Mouse (Mus musculus): ENCODE measurements at regions not wholly inside any gene's neighbourhood (a gene's known extent, or its start where the extent isn't known, plus 50 kb on each side); places are given as distances from the start of the nearest gene placed in this dataset.

DNA sequence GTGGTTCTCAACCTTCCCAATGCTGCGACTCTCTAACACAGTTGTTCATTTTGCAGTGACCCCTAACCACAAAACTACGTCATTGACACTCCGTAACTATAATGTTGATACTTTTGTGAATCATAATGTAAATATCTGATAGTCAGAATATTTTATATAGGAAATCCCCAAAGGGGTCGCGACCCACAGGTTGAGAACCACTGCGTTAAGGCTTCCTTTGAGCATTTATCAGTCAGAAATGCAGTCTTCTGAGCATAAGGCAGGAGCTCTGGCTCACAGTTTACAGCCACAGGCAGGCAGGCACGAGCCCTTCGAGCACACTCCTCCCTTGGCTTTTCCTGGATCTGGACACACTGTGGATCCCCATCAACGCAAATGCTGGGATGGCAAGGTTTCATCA lies 57.0 kb downstream of the Nxnl2 start:
- Histone ChIP-seq H3K9ac (ENCODE audit: low read length) (no peak overlapping the region), H3K4me3 (replicated peaks; ENCODE audit: low read length) (no peak overlapping the region), H3K27me3 (ENCODE audit: control insufficient read depth, insufficient read depth, low read length) (no peaks in the 10 kb centered on the region), H3K27ac (ENCODE audit: low read length) (no peak overlapping the region), H3K4me2 (ENCODE audit: low read depth, low read length) (no peak overlapping the region), H3K4me1 (ENCODE audit: control insufficient read depth, insufficient read depth, low read length) (no peaks in the 10 kb centered on the region), H3K36me3 (ENCODE audit: control insufficient read depth, insufficient read depth, low read length) (no peaks in the 10 kb centered on the region), H3K9me3 (replicated peaks; ENCODE audit: control insufficient read depth, low read length) (no peaks in the 10 kb centered on the region)
- WGBS: 72% methylated on average over 9 of the region's 9 CpGs
- no peak for ATAC-seq (ENCODE audit: insufficient read depth, low FRiP score)

GRCm38 (mm10) chr13:51228862-51229770 lies 58.3 kb downstream of the Nxnl2 start:
- H3K36me3 ChIP-seq (ENCODE audit: control insufficient read depth, insufficient read depth, low read length): no peaks in the 10 kb centered on the region
- WGBS: 73% methylated on average over 30 of the region's 30 CpGs
- H3K9ac ChIP-seq (ENCODE audit: low read length): no peak overlapping the region
- no peak overlapping the region for H3K4me3 ChIP-seq (replicated peaks; ENCODE audit: low read length)
- no peaks in the 10 kb centered on the region for H3K9me3 ChIP-seq (replicated peaks; ENCODE audit: control insufficient read depth, low read length)
- no peak overlapping the region for H3K27ac ChIP-seq (ENCODE audit: low read length)
- no peaks in the 10 kb centered on the region for H3K4me1 ChIP-seq (ENCODE audit: control insufficient read depth, insufficient read depth, low read length)
- no peak for ATAC-seq (ENCODE audit: insufficient read depth, low FRiP score)
- no peak overlapping the region for H3K4me2 ChIP-seq (ENCODE audit: low read depth, low read length)
- H3K27me3 ChIP-seq (ENCODE audit: control insufficient read depth, insufficient read depth, low read length): no peaks in the 10 kb centered on the region

GRCm38 (mm10) chr13:51229862-51230261 lies 59.0 kb downstream of the Nxnl2 start:
- Histone ChIP-seq H3K36me3 (ENCODE audit: control insufficient read depth, insufficient read depth, low read length) (no peaks in the 10 kb centered on the region), H3K4me2 (ENCODE audit: low read depth, low read length) (no peak overlapping the region), H3K4me3 (replicated peaks; ENCODE audit: low read length) (no peak overlapping the region), H3K27me3 (ENCODE audit: control insufficient read depth, insufficient read depth, low read length) (no peaks in the 10 kb centered on the region), H3K9me3 (replicated peaks; ENCODE audit: control insufficient read depth, low read length) (no peaks in the 10 kb centered on the region), H3K9ac (ENCODE audit: low read length) (no peak overlapping the region), H3K27ac (ENCODE audit: low read length) (no peak overlapping the region), H3K4me1 (ENCODE audit: control insufficient read depth, insufficient read depth, low read length) (no peaks in the 10 kb centered on the region)
- no peak for ATAC-seq (ENCODE audit: insufficient read depth, low FRiP score)
- WGBS: 93% methylated on average over 4 of the region's 4 CpGs

GRCm38 (mm10) chr13:51231586-51231985 lies 60.8 kb downstream of the Nxnl2 start:
- no peak overlapping the region for H3K4me3 ChIP-seq (replicated peaks; ENCODE audit: low read length)
- no peaks in the 10 kb centered on the region for H3K4me1 ChIP-seq (ENCODE audit: control insufficient read depth, insufficient read depth, low read length)
- no peak for ATAC-seq (ENCODE audit: insufficient read depth, low FRiP score)
- peak overlapping the region; percentile 18; the same call in 1 of the 2 replicates for H3K27ac ChIP-seq (ENCODE audit: low read length)
- no peaks in the 10 kb centered on the region for H3K36me3 ChIP-seq (ENCODE audit: control insufficient read depth, insufficient read depth, low read length)
- H3K9me3 ChIP-seq (replicated peaks; ENCODE audit: control insufficient read depth, low read length): no peaks in the 10 kb centered on the region
- H3K4me2 ChIP-seq (ENCODE audit: low read depth, low read length): no peak overlapping the region
- WGBS: 52% methylated on average over 4 of the region's 4 CpGs
- H3K9ac ChIP-seq (ENCODE audit: low read length): no peak overlapping the region
- H3K27me3 ChIP-seq (ENCODE audit: control insufficient read depth, insufficient read depth, low read length): no peaks in the 10 kb centered on the region

DNA sequence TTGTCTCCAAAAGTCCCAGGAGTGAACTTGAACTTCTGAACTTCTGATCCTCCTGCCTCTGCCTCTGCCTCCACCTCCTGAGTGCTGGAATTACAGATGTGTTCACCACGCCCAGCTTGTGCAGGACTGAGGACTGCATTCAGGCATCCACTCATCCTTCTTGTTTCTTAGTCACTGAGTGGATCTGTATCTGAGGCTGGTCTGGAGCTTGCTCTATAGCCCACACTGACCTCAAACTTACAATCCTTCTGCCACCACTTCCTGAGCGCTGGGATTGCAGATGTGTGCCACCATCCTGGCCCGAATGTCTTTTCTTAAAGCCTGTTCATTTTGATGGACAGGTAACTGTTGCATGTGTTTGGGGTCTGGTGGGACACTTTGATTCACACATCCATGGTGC lies 76.6 kb downstream of the Nxnl2 start:
- 86% methylated on average over 3 of the region's 3 CpGs for WGBS
- H3K9me3 ChIP-seq (replicated peaks; ENCODE audit: control insufficient read depth, low read length): no peaks in the 10 kb centered on the region
- no peak for ATAC-seq (ENCODE audit: insufficient read depth, low FRiP score)

DNA sequence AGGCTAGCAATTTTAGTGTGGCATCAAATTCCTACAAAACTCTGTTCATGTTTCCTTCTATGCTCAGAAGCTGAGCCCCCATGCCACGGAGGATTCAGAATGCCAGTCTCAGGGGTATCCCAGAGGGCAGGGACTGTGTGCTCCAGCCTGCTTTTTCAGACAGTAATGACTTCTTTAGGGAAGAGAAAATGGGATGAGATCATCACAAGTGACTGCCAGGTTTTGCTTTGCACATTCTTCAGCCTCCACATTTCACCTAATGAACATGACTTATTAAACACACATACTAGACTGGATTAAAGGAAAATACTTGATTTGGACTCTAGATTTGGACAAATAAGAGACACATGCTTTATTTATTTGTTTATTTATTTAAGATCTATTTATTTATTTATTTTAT lies 82.5 kb downstream of the Nxnl2 start:
- 0 out of 2 replicates have a peak, but pooled peaks cover 2% of the 10 kb centered on the region for H3K4me1 ChIP-seq (ENCODE audit: control insufficient read depth, insufficient read depth, low read length)
- no peaks in the 10 kb centered on the region for H3K27me3 ChIP-seq (ENCODE audit: control insufficient read depth, insufficient read depth, low read length)
- no peaks in the 10 kb centered on the region for H3K36me3 ChIP-seq (ENCODE audit: control insufficient read depth, insufficient read depth, low read length)
- no peak overlapping the region for H3K4me3 ChIP-seq (replicated peaks; ENCODE audit: low read length)
- 81% methylated on average over 1 of the region's 1 CpGs for WGBS
- H3K4me2 ChIP-seq (ENCODE audit: low read depth, low read length): no peak overlapping the region
- ATAC-seq (ENCODE audit: insufficient read depth, low FRiP score): no peak
- no peak overlapping the region for H3K27ac ChIP-seq (ENCODE audit: low read length)
- no peaks in the 10 kb centered on the region for H3K9me3 ChIP-seq (replicated peaks; ENCODE audit: control insufficient read depth, low read length)
- no peak overlapping the region for H3K9ac ChIP-seq (ENCODE audit: low read length)

More for the DNA sequence above, 76.6 kb downstream of the Nxnl2 start:
- no peak overlapping the region for H3K4me2 ChIP-seq (ENCODE audit: low read depth, low read length)
- no peaks in the 10 kb centered on the region for H3K4me1 ChIP-seq (ENCODE audit: control insufficient read depth, insufficient read depth, low read length)
- no peak overlapping the region for H3K27ac ChIP-seq (ENCODE audit: low read length)
- H3K27me3 ChIP-seq (ENCODE audit: control insufficient read depth, insufficient read depth, low read length): no peaks in the 10 kb centered on the region
- no peak overlapping the region for H3K4me3 ChIP-seq (replicated peaks; ENCODE audit: low read length)
- H3K36me3 ChIP-seq (ENCODE audit: control insufficient read depth, insufficient read depth, low read length): no peaks in the 10 kb centered on the region
- no peak overlapping the region for H3K9ac ChIP-seq (ENCODE audit: low read length)

- Histone ChIP-seq H3K4me1 (ENCODE audit: control insufficient read depth, insufficient read depth, low read length) (peaks cover 19% of the 10 kb centered on the region; the same call in 1 of the 2 replicates), H3K9ac (ENCODE audit: low read length) (no peak overlapping the region), H3K4me2 (ENCODE audit: low read depth, low read length) (no peak overlapping the region), H3K4me3 (replicated peaks; ENCODE audit: low read length) (no peak overlapping the region), H3K27me3 (ENCODE audit: control insufficient read depth, insufficient read depth, low read length) (no peaks in the 10 kb centered on the region), H3K27ac (ENCODE audit: low read length) (no peak overlapping the region), H3K9me3 (replicated peaks; ENCODE audit: control insufficient read depth, low read length) (no peaks in the 10 kb centered on the region), H3K36me3 (ENCODE audit: control insufficient read depth, insufficient read depth, low read length) (no peaks in the 10 kb centered on the region)
- WGBS: 82% methylated on average over 5 of the region's 5 CpGs
- ATAC-seq (ENCODE audit: insufficient read depth, low FRiP score): no peak
Observed at GRCm38 (mm10) chr13:51255688-51256087, 84.9 kb downstream of the Nxnl2 start.

GRCm38 (mm10) chr13:51258752-51259721 lies 88.2 kb downstream of the Nxnl2 start:
- peak overlapping the region; percentile 82 for H3K27ac ChIP-seq (ENCODE audit: low read length)
- ATAC-seq (ENCODE audit: insufficient read depth, low FRiP score): peak; percentile 92

DNA sequence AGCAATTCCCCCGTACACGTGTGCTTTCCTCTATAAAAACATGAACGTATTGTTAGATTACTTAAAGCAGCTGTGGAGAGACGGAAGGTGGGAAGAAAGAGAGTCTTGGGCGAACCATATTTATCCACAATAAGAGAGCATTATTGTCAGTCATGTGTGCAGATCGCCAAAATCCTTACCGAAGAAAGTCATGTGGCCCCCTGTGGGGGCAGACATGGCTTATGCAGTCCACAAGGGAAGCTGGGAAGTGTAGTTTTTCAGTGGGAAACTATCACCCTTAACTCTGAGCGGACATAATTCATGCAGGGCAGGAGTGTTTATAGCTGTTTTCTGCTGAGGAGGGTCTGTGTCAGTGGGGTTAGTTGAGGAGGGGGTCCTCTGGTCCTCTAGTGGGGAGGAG lies 90.8 kb downstream of the Nxnl2 start:
- H3K36me3 ChIP-seq (ENCODE audit: control insufficient read depth, insufficient read depth, low read length): no peaks in the 10 kb centered on the region
- 53% methylated on average over 8 of the region's 8 CpGs for WGBS
- H3K4me3 ChIP-seq (replicated peaks; ENCODE audit: low read length): no peak overlapping the region
- no peaks in the 10 kb centered on the region for H3K27me3 ChIP-seq (ENCODE audit: control insufficient read depth, insufficient read depth, low read length)
- no peak overlapping the region; the same call in 1 of the 2 replicates for H3K9ac ChIP-seq (ENCODE audit: low read length)
- peaks cover 27% of the 10 kb centered on the region for H3K4me1 ChIP-seq (ENCODE audit: control insufficient read depth, insufficient read depth, low read length)
- no peaks in the 10 kb centered on the region for H3K9me3 ChIP-seq (replicated peaks; ENCODE audit: control insufficient read depth, low read length)
- H3K27ac ChIP-seq (ENCODE audit: low read length): no peak overlapping the region
- ATAC-seq (ENCODE audit: insufficient read depth, low FRiP score): no peak
- no peak overlapping the region for H3K4me2 ChIP-seq (ENCODE audit: low read depth, low read length)

More at GRCm38 (mm10) chr13:51258752-51259721, 88.2 kb downstream of the Nxnl2 start:
- Histone ChIP-seq H3K27me3 (ENCODE audit: control insufficient read depth, insufficient read depth, low read length) (no peaks in the 10 kb centered on the region), H3K4me1 (ENCODE audit: control insufficient read depth, insufficient read depth, low read length) (peaks cover 27% of the 10 kb centered on the region), H3K4me2 (ENCODE audit: low read depth, low read length) (no peak overlapping the region), H3K9me3 (replicated peaks; ENCODE audit: control insufficient read depth, low read length) (no peaks in the 10 kb centered on the region), H3K36me3 (ENCODE audit: control insufficient read depth, insufficient read depth, low read length) (no peaks in the 10 kb centered on the region), H3K4me3 (replicated peaks; ENCODE audit: low read length) (no peak overlapping the region), H3K9ac (ENCODE audit: low read length) (no peak overlapping the region)
- 36% methylated on average over 13 of the region's 13 CpGs for WGBS
